Mouse (Mus musculus) bone marrow, adult 2 months (tissue): ENCODE data around the gene Cars2.

Source experiments
- CTCF ChIP-seq: fragments of 200-500 bp; IDR thresholded peaks from 2 replicates; pipeline ENCODE4 v1.5.1; 2011; ENCODE audit warnings: low read length, control low read depth; ENCODE audit not compliant: control insufficient read depth, insufficient read depth
- POLR2A ChIP-seq: fragments of 200-500 bp; IDR thresholded peaks from 2 replicates; pipeline ENCODE4 v1.6.1; 2011; ENCODE audit warnings: low read depth, mild to moderate bottlenecking, control low read depth, low read length, borderline replicate concordance; ENCODE audit not compliant: control insufficient read depth

GRCm38 (mm10) chr8:11516292-11516691 is 34.3 kb downstream of the Cars2 start:
- no peak for TF ChIP-seq POLR2A
- no peak for TF ChIP-seq CTCF
